In the genomic region with DNA sequence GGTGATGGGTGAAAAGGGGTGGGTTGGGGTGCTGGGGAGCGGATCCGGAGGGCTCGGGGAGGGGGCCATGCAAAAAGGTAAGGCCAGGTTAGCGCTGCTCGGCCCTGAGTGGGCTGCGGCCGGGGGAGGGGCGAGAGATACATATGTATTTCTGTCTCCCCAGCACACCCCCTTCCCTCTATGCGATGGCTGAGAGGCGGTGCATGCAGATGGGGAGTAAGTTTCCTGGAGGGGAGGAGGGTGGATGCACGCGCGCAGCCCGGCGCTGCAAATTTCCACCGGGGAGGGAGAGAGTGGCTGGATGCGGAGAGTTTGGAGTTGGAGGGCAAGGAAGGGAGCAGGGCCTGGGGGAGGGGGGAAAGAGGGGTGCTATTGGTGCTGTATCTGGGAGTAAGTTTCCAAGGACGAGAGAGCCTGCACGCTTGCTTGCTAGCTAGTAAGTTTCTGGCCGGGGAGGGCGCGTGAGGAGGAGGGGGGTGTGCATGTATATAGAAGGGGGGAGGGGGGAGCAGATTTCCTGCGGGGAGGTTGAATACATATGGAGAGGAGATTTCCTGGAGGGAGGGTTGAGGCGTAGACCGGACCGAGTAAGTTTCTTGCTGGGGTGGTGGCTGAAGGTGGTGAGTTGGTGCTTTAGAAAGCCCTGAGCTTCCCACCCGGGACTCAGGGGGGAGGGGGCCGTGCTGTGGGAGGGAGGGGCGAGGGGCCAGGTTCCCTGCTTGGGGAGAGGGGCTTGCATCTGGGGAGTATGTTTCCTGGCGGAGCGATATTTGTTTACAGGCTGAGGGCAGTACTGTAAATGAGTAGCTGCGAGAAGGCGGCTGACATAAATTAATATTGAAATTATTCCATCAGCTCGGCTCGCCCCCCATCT, we compare ENCODE assay signal across 8 mouse cellular contexts.
DNase-seq lines count a peak whose midpoint lies in the region; ATAC-seq lines count a peak whose summit lies in the region.

No protein-coding gene starts in this region.

- H3K36me3 ChIP-seq in intestine, embryonic 14.5 days (ENCODE audit: control insufficient read depth, insufficient read depth, low read length), result no peaks in the 10 kb centered on the region
- no peaks in the 10 kb centered on the region for H3K36me3 ChIP-seq in midbrain, embryonic 11.5 days (ENCODE audit: control insufficient read depth, insufficient read depth, low read length)

- peak overlapping the region; percentile 84 for H3K9ac ChIP-seq in intestine, embryonic 14.5 days (ENCODE audit: low read length)
- H3K9ac ChIP-seq in midbrain, embryonic 11.5 days (ENCODE audit: low read length), result peak overlapping the region; percentile 91

- H3K9me3 ChIP-seq in intestine, embryonic 14.5 days (ENCODE audit: control insufficient read depth, low read length), result no peaks in the 10 kb centered on the region
- H3K9me3 ChIP-seq in midbrain, embryonic 11.5 days (ENCODE audit: control insufficient read depth, low read length), result no peaks in the 10 kb centered on the region

- peak; percentile 26 to 33 for DNase-seq in cerebellum, adult 18-20 months
- DNase-seq in cerebellum, postnatal 4 days (ENCODE audit: low spot score in 2 of 2), result peak; percentile 31 to 60
- peak; percentile 48 for DNase-seq in gastrocnemius, postnatal 10 days
- peak; percentile 91 for DNase-seq in intestine, embryonic 14.5 days (ENCODE audit: low spot score)
- peak; percentile 81 to 87 for DNase-seq in left cerebral cortex, postnatal 36 days (ENCODE audit: low spot score in 2 of 2)
- peak; percentile 98 for DNase-seq in midbrain, embryonic 11.5 days (ENCODE audit: low spot score, missing footprints)
- DNase-seq in spleen, postnatal 10 days (ENCODE audit: low spot score in 2 of 2), result peak; percentile 18 to 37

- ATAC-seq in cerebellum, adult (ENCODE audit: insufficient number of reproducible peaks, low FRiP score, low TSS enrichment), result no peak
- peak; percentile 79 for ATAC-seq in intestine, embryonic 14.5 days (replicated peaks; ENCODE audit: low FRiP score, low TSS enrichment, low read depth)
- ATAC-seq in midbrain, embryonic 11.5 days (ENCODE audit: low FRiP score), result peak; percentile 69

- H3K4me1 ChIP-seq in intestine, embryonic 14.5 days (replicated peaks; ENCODE audit: control insufficient read depth, insufficient read depth, low read length), result peaks cover 28% of the 10 kb centered on the region
- H3K4me1 ChIP-seq in midbrain, embryonic 11.5 days (ENCODE audit: control insufficient read depth, insufficient read depth, low read length), result peaks cover 12% of the 10 kb centered on the region

- peak overlapping the region; percentile 99 for H3K27ac ChIP-seq in intestine, embryonic 14.5 days (ENCODE audit: low read depth)
- H3K27ac ChIP-seq in midbrain, embryonic 11.5 days (ENCODE audit: low read depth, low read length), result peak overlapping the region; percentile 98

- H3K27me3 ChIP-seq in intestine, embryonic 14.5 days (replicated peaks; ENCODE audit: control insufficient read depth, insufficient read depth, low read length), result no peaks in the 10 kb centered on the region
- H3K27me3 ChIP-seq in midbrain, embryonic 11.5 days (ENCODE audit: control insufficient read depth, insufficient read depth, low read length), result no peaks in the 10 kb centered on the region

- intact Hi-C loops in left cerebral cortex, postnatal 36 days (cut with DNase I), result loop anchor here (1.0 to 5.0 kb wide), 8 partner anchors 36 to 191 kb away; partner anchors contain the start of gene Ubr2

- WGBS in intestine, embryonic 14.5 days, result 2% methylated on average over 34 of the region's 35 CpGs
- WGBS in midbrain, embryonic 11.5 days, result under 1% methylated on average over 35 of the region's 35 CpGs

- H3K4me3 ChIP-seq in intestine, embryonic 14.5 days (ENCODE audit: low read depth, low read length), result peak overlapping the region; percentile 55
- peak overlapping the region; percentile 66 for H3K4me3 ChIP-seq in midbrain, embryonic 11.5 days (ENCODE audit: low read depth, low read length)

- H3K4me2 ChIP-seq in intestine, embryonic 14.5 days (ENCODE audit: low read length), result peak overlapping the region; percentile 94
- H3K4me2 ChIP-seq in midbrain, embryonic 11.5 days, result peak overlapping the region; percentile 86

Comparison
In these comparisons a context has a peak if more than half of its experiments do, and no peak if none do; other contexts are left out.
1. DNase-seq: peak in every context shown above with its lines; median percentile 98 in midbrain, embryonic 11.5 days; 91 in intestine, embryonic 14.5 days; 84 in left cerebral cortex, postnatal 36 days; 48 in gastrocnemius, postnatal 10 days; 46 in cerebellum, postnatal 4 days; 30 in cerebellum, adult 18-20 months; 28 in spleen, postnatal 10 days.